Mouse (Mus musculus) heart, postnatal 0 days (tissue): Measurements from ENCODE around the gene Spag9. TPM values are rescaled to one million over a fixed set of nuclear protein-coding genes. Genes with fewer than 3 reads are reported as not detected.

ENCODE experiments used
- ATAC-seq: fragments of 200-750 bp; cut with Nextera tagmentation; 2 replicates; pipeline ENCODE4 v1.8.0; 2017; ENCODE audit warnings: low read depth, moderate number of reproducible peaks, moderate library complexity; ENCODE audit not compliant: insufficient read depth
- DNase-seq: peaks from one replicate; pipeline ENCODE4 v3.0.0-alpha.2; 2016; ENCODE audit warnings: low spot score
- H3K27ac ChIP-seq: fragments of 300-500 bp; sonication (generic); 2 replicates; pipeline ENCODE4 v1.5.1; 2014; ENCODE audit warnings: low read depth, mild to moderate bottlenecking
- H3K27me3 ChIP-seq: fragments of 300-500 bp; sonication (generic); 2 replicates; pipeline ENCODE4 v1.6.1; 2014; ENCODE audit warnings: low read length, mixed read lengths; ENCODE audit not compliant: control insufficient read depth, insufficient read depth
- H3K36me3 ChIP-seq: fragments of 300-500 bp; sonication (generic); replicated peaks from 2 replicates; pipeline ENCODE4 v1.6.1; 2014; ENCODE audit warnings: low read length, mixed read lengths; ENCODE audit not compliant: control insufficient read depth, insufficient read depth
- H3K4me1 ChIP-seq: fragments of 300-500 bp; sonication (generic); 2 replicates; pipeline ENCODE4 v1.6.1; 2014; ENCODE audit warnings: antibody characterized with exemption; ENCODE audit not compliant: control insufficient read depth, insufficient read depth
- H3K4me2 ChIP-seq: fragments of 300-500 bp; sonication (generic); 2 replicates; pipeline ENCODE4 v1.6.1; 2014; ENCODE audit warnings: low read depth, mild to moderate bottlenecking, low read length, moderate library complexity
- H3K4me3 ChIP-seq: fragments of 300-500 bp; sonication (generic); 2 replicates; pipeline ENCODE4 v1.5.1; 2014; ENCODE audit warnings: low read depth, low read length
- H3K9ac ChIP-seq: fragments of 300-500 bp; sonication (generic); replicated peaks from 2 replicates; pipeline ENCODE4 v1.6.1; 2014; ENCODE audit warnings: low read depth, low read length, mixed read lengths
- H3K9me3 ChIP-seq: fragments of 300-500 bp; sonication (generic); replicated peaks from 2 replicates; pipeline ENCODE4 v1.6.1; 2016; ENCODE audit warnings: low read length; ENCODE audit not compliant: control insufficient read depth
- CTCF ChIP-seq: IDR thresholded peaks from 2 replicates; pipeline ENCODE4 v1.5.1; 2016; ENCODE audit warnings: antibody characterized with exemption, control low read depth, low read depth
- EP300 ChIP-seq: IDR thresholded peaks from 2 replicates; pipeline ENCODE4 v1.6.1; 2016; ENCODE audit warnings: antibody characterized with exemption, low read depth
- WGBS: fragments of 180-500 bp; shearing (Covaris S2); extraction: QIAGEN DNeasy Blood & Tissue Kit; methylation state at CpG from one replicate; pipeline ENCODE4 v1.1.7; 2014; 5-methylcytosine and 5-hydroxymethylcytosine counted together
- polyA plus RNA-seq: library from polyadenylated mRNA; unstranded; fragments of >200 nt; fragmentation: Nextera tagmentation; extraction: Ambion mirVana; gene quantifications from 2 replicates; pipeline ENCODE4 v1.2.1, GENCODE M21; 2015
- total RNA-seq: library from RNA; depleted of rRNA; stranded (reverse); fragments of >200 nt; gene quantifications from 2 replicates; pipeline ENCODE4 v1.2.3, GENCODE M21; 2014; ENCODE audit warnings: low replicate concordance

Gene Spag9
- total and polyA plus RNA-seq, 2 experiments from 2014 or later = 40.0 to 47.8 TPM

GRCm38 (mm10) chr11:93963013-93963412, 32.9 kb upstream of the Spag9 start:
- no peak for DNase-seq
- ATAC-seq = no peak
- TF ChIP-seq EP300 (no peak), CTCF (no peak)
- 83% methylated on average over 4 of the region's 4 CpGs for WGBS
- Histone ChIP-seq H3K36me3 (peaks cover 69% of the 10 kb centered on the region), H3K27ac (no peak overlapping the region), H3K9ac (no peak overlapping the region), H3K9me3 (no peaks in the 10 kb centered on the region), H3K4me1 (peaks cover 6% of the 10 kb centered on the region; the same call in 1 of the 2 replicates), H3K4me3 (no peak overlapping the region), H3K27me3 (no peaks in the 10 kb centered on the region), H3K4me2 (no peak overlapping the region)

GRCm38 (mm10) chr11:93965391-93965790, 30.5 kb upstream of the Spag9 start:
- H3K4me2 ChIP-seq = no peak overlapping the region
- H3K4me3 ChIP-seq = no peak overlapping the region
- H3K36me3 ChIP-seq = peaks cover 49% of the 10 kb centered on the region
- TF ChIP-seq EP300 (no peak), CTCF (no peak)
- WGBS = 83% methylated on average over 6 of the region's 6 CpGs
- H3K27me3 ChIP-seq = no peaks in the 10 kb centered on the region
- ATAC-seq = no peak
- H3K9ac ChIP-seq = no peak overlapping the region
- H3K27ac ChIP-seq = no peak overlapping the region
- no peaks in the 10 kb centered on the region for H3K9me3 ChIP-seq
- no peak for DNase-seq
- peaks cover 6% of the 10 kb centered on the region; the same call in 1 of the 2 replicates for H3K4me1 ChIP-seq

DNA sequence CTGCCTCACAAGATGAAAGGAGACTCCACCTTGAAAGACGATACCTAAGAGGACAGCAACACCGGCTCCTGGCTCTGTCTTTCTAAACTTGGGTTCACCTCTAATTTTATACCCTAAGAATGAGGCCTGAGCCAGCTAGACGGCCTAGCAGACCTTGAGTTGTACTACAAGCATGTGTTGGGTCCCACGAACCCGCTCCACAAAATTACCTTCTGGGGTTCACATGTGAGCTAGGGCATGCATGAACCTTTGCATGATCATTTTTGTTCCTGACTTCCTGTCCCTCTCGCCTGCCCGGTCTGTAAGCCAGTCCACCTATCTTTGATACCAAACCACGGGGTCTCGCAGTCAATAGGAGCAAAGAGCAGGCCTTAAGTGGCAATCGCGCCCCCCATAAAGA, 28.5 kb upstream of the Spag9 start:
- TF ChIP-seq EP300 (no peak), CTCF (no peak)
- Histone ChIP-seq H3K27me3 (no peaks in the 10 kb centered on the region), H3K36me3 (peaks cover 32% of the 10 kb centered on the region), H3K27ac (peak overlapping the region; percentile 80), H3K4me2 (peak overlapping the region; percentile 90), H3K9ac (peak overlapping the region; percentile 51), H3K4me3 (peak overlapping the region; percentile 79), H3K4me1 (peaks cover 6% of the 10 kb centered on the region; the same call in 1 of the 2 replicates), H3K9me3 (no peaks in the 10 kb centered on the region)
- WGBS = 5% methylated on average over 11 of the region's 11 CpGs
- ATAC-seq = no peak
- DNase-seq = no peak

DNA sequence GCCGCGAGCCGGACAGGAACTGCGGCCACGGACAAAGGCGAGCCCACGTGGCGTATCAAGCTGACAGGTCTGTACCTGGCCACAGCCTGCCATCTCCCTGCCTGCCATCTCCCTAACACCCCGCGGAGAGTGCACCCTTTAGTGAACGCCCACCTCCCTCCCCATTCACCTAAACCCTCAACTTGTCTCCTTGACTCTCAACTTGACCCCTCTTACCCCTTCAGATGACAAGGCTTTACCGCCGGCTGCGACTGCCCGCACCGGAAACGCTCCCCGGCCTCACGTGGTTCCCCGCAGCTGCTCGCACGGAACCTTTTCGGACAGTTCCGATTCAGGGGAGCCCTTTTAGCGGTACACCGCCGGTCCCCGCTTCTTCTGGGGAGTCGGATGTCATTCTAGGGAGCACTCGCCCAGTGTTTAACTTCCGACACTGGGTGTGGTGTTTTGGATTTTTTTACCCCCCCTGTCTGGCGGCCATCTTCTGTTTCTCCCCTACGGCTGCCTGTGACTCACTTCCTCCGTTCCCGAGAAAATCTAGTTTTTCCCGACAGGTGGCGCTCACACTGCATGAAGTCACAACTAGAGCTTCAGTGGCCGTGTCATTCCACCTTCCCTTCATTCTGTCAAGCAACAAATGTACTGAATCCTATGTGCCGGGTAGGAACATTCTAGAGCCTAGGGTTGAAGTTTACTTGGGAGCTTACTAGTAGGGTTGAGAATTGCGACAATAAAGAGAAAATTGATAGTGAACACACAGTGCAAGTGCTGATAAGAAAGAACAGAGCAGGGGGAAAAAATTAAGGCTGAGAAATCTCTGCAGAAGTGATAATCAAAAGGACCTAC, 27.7 kb upstream of the Spag9 start, which contains the start of the genes Gm20390 and Nme1:
Gene Gm20390, minus strand, starts transcription at position 289 of the 843 bp plus-strand sequence.
Gene Nme1, minus strand, starts transcription at position 517 of the 843 bp plus-strand sequence.
- WGBS = 0% methylated on average over 40 of the region's 40 CpGs
- peak; percentile 97 for ATAC-seq
- Histone ChIP-seq H3K27me3 (no peaks in the 10 kb centered on the region), H3K27ac (peak within 1 kb of the TSS; percentile 80), H3K4me2 (peak within 1 kb of the TSS; percentile 90), H3K9me3 (no peaks in the 10 kb centered on the region), H3K4me3 (peak within 1 kb of the TSS; percentile 79), H3K9ac (peak within 1 kb of the TSS; percentile 51), H3K4me1 (peaks cover 6% of the 10 kb centered on the region; the same call in 1 of the 2 replicates), H3K36me3 (peaks cover 25% of the 10 kb centered on the region)
- peak; percentile 98 for DNase-seq
- TF ChIP-seq EP300 (peak; percentile 98), CTCF (peak; percentile 94)

DNA sequence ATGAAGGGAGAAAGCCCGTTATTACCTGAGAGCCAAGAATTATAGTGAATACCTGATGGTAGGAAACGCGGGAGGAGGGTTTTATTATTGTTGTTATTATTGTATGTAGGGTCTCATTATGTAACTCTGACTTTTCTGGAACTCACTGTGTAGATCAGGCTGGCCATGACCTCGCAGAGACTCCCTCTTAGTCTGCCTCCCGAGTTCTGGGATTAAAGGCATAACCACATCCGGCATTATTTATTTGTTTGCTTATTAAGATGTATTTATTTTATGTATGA, 27.1 kb upstream of the Spag9 start:
- Histone ChIP-seq H3K4me3 (peak overlapping the region; percentile 79), H3K27me3 (no peaks in the 10 kb centered on the region), H3K4me1 (peaks cover 6% of the 10 kb centered on the region; the same call in 1 of the 2 replicates), H3K4me2 (peak overlapping the region; percentile 48), H3K9me3 (no peaks in the 10 kb centered on the region), H3K36me3 (peaks cover 20% of the 10 kb centered on the region), H3K9ac (no peak overlapping the region), H3K27ac (peak overlapping the region; percentile 72)
- no peak for TF ChIP-seq CTCF
- no peak for TF ChIP-seq EP300
- WGBS = 35% methylated on average over 6 of the region's 6 CpGs
- no peak for DNase-seq
- ATAC-seq = no peak
